ENCODE assay signal across 8 mouse cellular contexts in the genomic region with DNA sequence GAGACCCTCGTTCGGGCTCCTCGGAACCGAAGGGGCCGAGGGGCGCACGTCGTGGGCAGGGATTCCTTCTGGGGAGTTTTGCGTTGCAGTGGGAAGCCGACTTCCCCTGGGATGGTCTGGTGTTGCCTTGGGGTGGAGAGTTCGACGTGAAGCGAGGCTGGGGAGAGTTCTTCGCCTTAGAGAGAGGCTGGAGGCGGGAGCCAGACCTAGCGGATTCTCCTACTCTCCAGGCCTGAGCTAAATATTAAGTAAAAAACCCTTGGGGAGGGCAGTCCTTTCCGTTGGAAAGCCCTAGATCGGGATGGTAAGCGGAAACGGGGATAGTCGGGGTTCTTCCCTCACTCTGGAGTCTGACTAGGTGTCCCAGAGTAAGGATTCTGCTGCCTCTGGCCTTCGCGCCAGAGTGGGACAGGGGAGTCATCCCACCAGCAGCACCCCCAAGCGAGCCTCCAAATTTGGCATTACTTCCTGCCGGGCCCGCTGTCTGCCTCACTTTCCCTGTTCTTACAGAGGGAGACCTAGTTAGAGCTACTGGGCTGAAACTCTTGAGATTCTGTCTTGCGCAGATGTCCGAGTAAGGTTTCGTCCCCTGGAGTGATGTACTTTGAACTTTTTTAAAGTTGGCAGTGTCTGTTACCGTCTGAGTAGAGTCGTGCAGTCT. TPM values are rescaled to one million over a fixed set of nuclear protein-coding genes. Genes with fewer than 3 reads are reported as not detected.
DNase-seq lines count a peak whose midpoint lies in the region; ATAC-seq lines count a peak whose summit lies in the region.

No protein-coding gene starts in this region.

- under 1% methylated on average over 28 of the region's 31 CpGs for WGBS in embryonic facial prominence, embryonic 14.5 days
- under 1% methylated on average over 31 of the region's 31 CpGs for WGBS in limb, embryonic 12.5 days
- under 1% methylated on average over 31 of the region's 31 CpGs for WGBS in midbrain, embryonic 13.5 days

- no peak for ATAC-seq in embryonic facial prominence, embryonic 14.5 days (ENCODE audit: low read depth)
- no peak for ATAC-seq in limb, embryonic 12.5 days (ENCODE audit: insufficient number of reproducible peaks, insufficient read depth, low FRiP score, low TSS enrichment, low read depth)
- no peak; the same call in 1 of the 2 replicates for ATAC-seq in midbrain, embryonic 13.5 days
- ATAC-seq in activated CD4-positive, CD25-positive, alpha-beta regulatory T cell, adult 4 months: no peak

- H3K27ac ChIP-seq in embryonic facial prominence, embryonic 14.5 days (replicated peaks; ENCODE audit: low read depth, low read length): peak overlapping the region; percentile 86
- H3K27ac ChIP-seq in limb, embryonic 12.5 days: peak overlapping the region; percentile 78
- peak overlapping the region; percentile 95 for H3K27ac ChIP-seq in midbrain, embryonic 13.5 days

- peaks cover 19% of the 10 kb centered on the region for H3K4me1 ChIP-seq in embryonic facial prominence, embryonic 14.5 days (ENCODE audit: control insufficient read depth, insufficient read depth, low read length)
- peaks cover 22% of the 10 kb centered on the region for H3K4me1 ChIP-seq in limb, embryonic 12.5 days (replicated peaks)
- H3K4me1 ChIP-seq in midbrain, embryonic 13.5 days (replicated peaks): peaks cover 40% of the 10 kb centered on the region

- peak overlapping the region; percentile 94 for H3K9ac ChIP-seq in embryonic facial prominence, embryonic 14.5 days (ENCODE audit: low read depth, low read length)
- H3K9ac ChIP-seq in limb, embryonic 12.5 days (replicated peaks): peak overlapping the region; percentile 91
- peak overlapping the region; percentile 93 for H3K9ac ChIP-seq in midbrain, embryonic 13.5 days (replicated peaks)

- peak overlapping the region; percentile 94 for H3K4me3 ChIP-seq in embryonic facial prominence, embryonic 14.5 days (ENCODE audit: low read depth, low read length)
- H3K4me3 ChIP-seq in limb, embryonic 12.5 days (replicated peaks): peak overlapping the region; percentile 99
- H3K4me3 ChIP-seq in midbrain, embryonic 13.5 days (replicated peaks): peak overlapping the region; percentile 95

- H3K36me3 ChIP-seq in embryonic facial prominence, embryonic 14.5 days (ENCODE audit: control insufficient read depth, insufficient read depth, low read length): peaks cover 4% of the 10 kb centered on the region
- 0 out of 2 replicates have a peak, but pooled peaks cover 9% of the 10 kb centered on the region for H3K36me3 ChIP-seq in limb, embryonic 12.5 days
- H3K36me3 ChIP-seq in midbrain, embryonic 13.5 days: no peaks in the 10 kb centered on the region

- peak overlapping the region; percentile 87 for H3K4me2 ChIP-seq in embryonic facial prominence, embryonic 14.5 days (ENCODE audit: low read depth, low read length)
- peak overlapping the region; percentile 92 for H3K4me2 ChIP-seq in limb, embryonic 12.5 days
- H3K4me2 ChIP-seq in midbrain, embryonic 13.5 days (replicated peaks): peak overlapping the region; percentile 99

- peak; percentile 7 to 18 for DNase-seq in layer of hippocampus, postnatal 25 days (ENCODE audit: extremely low spot score in 1 of 2, low spot score in 1 of 2)
- no peak for DNase-seq in layer of hippocampus, adult 11-12 months (ENCODE audit: low spot score)
- peak; percentile 49 for DNase-seq in NIH3T3 (ENCODE audit: low read depth)
- DNase-seq in embryonic facial prominence, embryonic 14.5 days (ENCODE audit: low spot score): peak; percentile 32
- peak; percentile 33 for DNase-seq in heart, postnatal 4 days

- no peaks in the 10 kb centered on the region for H3K9me3 ChIP-seq in embryonic facial prominence, embryonic 14.5 days (ENCODE audit: control insufficient read depth, low read length)
- H3K9me3 ChIP-seq in limb, embryonic 12.5 days: no peaks in the 10 kb centered on the region
- H3K9me3 ChIP-seq in midbrain, embryonic 13.5 days: no peaks in the 10 kb centered on the region

- H3K27me3 ChIP-seq in embryonic facial prominence, embryonic 14.5 days (replicated peaks; ENCODE audit: control insufficient read depth, insufficient read depth, low read length): no peaks in the 10 kb centered on the region
- H3K27me3 ChIP-seq in limb, embryonic 12.5 days: no peaks in the 10 kb centered on the region
- H3K27me3 ChIP-seq in midbrain, embryonic 13.5 days: no peaks in the 10 kb centered on the region

RNA-seq across cellular contexts. Expression of a gene that starts 0.8 kb away (rescaled TPM):
- 10 to 100 TPM; 40.5 to 42.0 TPM for total RNA-seq in layer of hippocampus, postnatal 25 days (2021)
- 48.7 and 56.0 TPM in 2 replicates for polyA plus RNA-seq in embryonic facial prominence, embryonic 14.5 days (2014; fragmentation: Nextera tagmentation; extraction: Ambion mirVana)
- 10 to 100 TPM; 21.3 to 24.4 TPM for total RNA-seq in heart, postnatal 4 days (2021)
- polyA plus RNA-seq in limb, embryonic 12.5 days (2016; fragmentation: Nextera tagmentation; extraction: Ambion mirVana): 74.6 and 83.0 TPM in 2 replicates
- polyA plus RNA-seq in midbrain, embryonic 13.5 days (2015; fragmentation: Nextera tagmentation; extraction: Ambion mirVana): 96.4 and 106 TPM in 2 replicates
- polyA plus RNA-seq in activated CD4-positive, CD25-positive, alpha-beta regulatory T cell, adult 4 months (2017; shearing (Covaris generic)): 10 to 100 TPM; 49.0 to 65.0 TPM

RNA-seq across cellular contexts. Expression of a gene that starts 0.9 kb away (rescaled TPM):
- 10 to 100 TPM; 24.3 to 30.2 TPM for total RNA-seq in layer of hippocampus, postnatal 25 days (2021)
- 33.6 and 36.0 TPM in 2 replicates for polyA plus RNA-seq in embryonic facial prominence, embryonic 14.5 days (2014; fragmentation: Nextera tagmentation; extraction: Ambion mirVana)
- 10 to 100 TPM; 16.7 to 17.1 TPM for total RNA-seq in heart, postnatal 4 days (2021)
- 48.2 and 52.3 TPM in 2 replicates for polyA plus RNA-seq in limb, embryonic 12.5 days (2016; fragmentation: Nextera tagmentation; extraction: Ambion mirVana)
- 56.6 and 57.3 TPM in 2 replicates for polyA plus RNA-seq in midbrain, embryonic 13.5 days (2015; fragmentation: Nextera tagmentation; extraction: Ambion mirVana)
- polyA plus RNA-seq in activated CD4-positive, CD25-positive, alpha-beta regulatory T cell, adult 4 months (2017; shearing (Covaris generic)): 10 to 100 TPM; 26.4 to 26.8 TPM
